25 mouse cellular contexts compared by ENCODE assay signal in genomic region chr2:59714992-59715391, GRCm38 (mm10).
"Had no signal": no experiment of that assay in that cellular context is flagged by ENCODE, and none has a peak within 500 bp of the region (broad histone marks: within the 10 kb centered on the region; RNA-seq: fewer than 3 reads in every experiment).

No protein-coding gene starts in this region.

- ATAC-seq: forebrain, embryonic 16.5 days; hindbrain, embryonic 16.5 days; inflammation-experienced regulatory T-cells, adult 6 months; intestine, embryonic 15.5 days; intestine, postnatal 0 days had no signal

- H3K9me3 ChIP-seq: heart, embryonic 13.5 days; heart, embryonic 15.5 days; hindbrain, embryonic 10.5 days; hindbrain, embryonic 12.5 days; intestine, embryonic 15.5 days; limb, embryonic 10.5 days; limb, embryonic 12.5 days had no signal

- H3K36me3 ChIP-seq: heart, embryonic 15.5 days; hindbrain, embryonic 10.5 days; hindbrain, embryonic 12.5 days; intestine, embryonic 15.5 days; limb, embryonic 12.5 days had no signal

- H3K27ac ChIP-seq: gastrocnemius, adult 2 months; heart, adult 2 months; heart, embryonic 13.5 days; heart, embryonic 15.5 days; hindbrain, embryonic 10.5 days; hindbrain, embryonic 12.5 days; hindbrain, embryonic 14.5 days; intestine, embryonic 15.5 days; left cerebral cortex, adult 2 months; limb, embryonic 10.5 days; limb, embryonic 12.5 days had no signal

- DNase-seq: gastrocnemius, adult 2 months; gastrocnemius, postnatal 10 days; gastrocnemius, postnatal 25 days; heart, adult 2 months; heart, postnatal 4 days; kidney, adult 18-20 months; kidney, adult 8-10 months; kidney, postnatal 10 days; kidney, postnatal 25 days; kidney, postnatal 4 days; layer of hippocampus, adult 9-11 months had no signal

- H3K4me3 ChIP-seq: gastrocnemius, adult 2 months; heart, adult 2 months; heart, embryonic 13.5 days; heart, embryonic 15.5 days; hindbrain, embryonic 10.5 days; hindbrain, embryonic 12.5 days; intestine, embryonic 15.5 days; left cerebral cortex, adult 2 months; limb, embryonic 10.5 days; limb, embryonic 12.5 days had no signal

- H3K9ac ChIP-seq: heart, embryonic 13.5 days; heart, embryonic 15.5 days; hindbrain, embryonic 12.5 days; hindbrain, embryonic 14.5 days; intestine, embryonic 15.5 days; limb, embryonic 12.5 days had no signal

- H3K27me3 ChIP-seq: heart, embryonic 13.5 days; heart, embryonic 15.5 days; hindbrain, embryonic 12.5 days; intestine, embryonic 15.5 days; limb, embryonic 12.5 days had no signal

- H3K4me2 ChIP-seq: heart, embryonic 11.5 days; heart, embryonic 13.5 days; heart, embryonic 15.5 days; hindbrain, embryonic 12.5 days; hindbrain, embryonic 14.5 days; intestine, embryonic 15.5 days; limb, embryonic 12.5 days had no signal
